Mouse (Mus musculus) liver, postnatal 0 days (tissue): Measurements from ENCODE around the gene Tmem184b.

Experiments
- CTCF ChIP-seq: sonication (generic); IDR thresholded peaks from 2 replicates; pipeline ENCODE4 v1.5.1; 2016; ENCODE audit warnings: antibody characterized with exemption, low read depth
- EP300 ChIP-seq: IDR thresholded peaks from 2 replicates; pipeline ENCODE4 v1.6.1; 2016; ENCODE audit warnings: antibody characterized with exemption, low read depth, mild to moderate bottlenecking

GRCm38 (mm10) chr15:79404277-79404676, 908 bp upstream of the Tmem184b start:
- TF ChIP-seq CTCF (no peak), EP300 (no peak)
